Mouse (Mus musculus) ES-Bruce4 (cell line): ENCODE data around the gene Loxl3. TPM values are rescaled to one million over a fixed set of nuclear protein-coding genes. Genes with fewer than 3 reads are reported as not detected.
A peak's percentile ranks its signal among the peaks of the same experiment; 100 is the strongest.

ENCODE experiments used
- H3K27ac ChIP-seq: 2 replicates; pipeline ENCODE4 v1.5.1; 2012; ENCODE audit warnings: low read length, inconsistent platforms; ENCODE audit not compliant: insufficient read depth
- H3K27me3 ChIP-seq: 2 replicates; pipeline ENCODE4 v1.6.1; 2012; ENCODE audit warnings: mild to moderate bottlenecking, low read length, inconsistent platforms; ENCODE audit not compliant: control insufficient read depth, poor library complexity, insufficient read depth, severe bottlenecking
- H3K36me3 ChIP-seq: 2 replicates; pipeline ENCODE4 v1.6.1; 2012; ENCODE audit warnings: inconsistent platforms, mild to moderate bottlenecking, low read length, moderate library complexity; ENCODE audit not compliant: control insufficient read depth, poor library complexity, insufficient read depth, severe bottlenecking
- H3K4me1 ChIP-seq: one replicate; pipeline ENCODE4 v1.8.1; 2011; ENCODE audit warnings: low read length; ENCODE audit not compliant: control insufficient read depth, insufficient read depth
- H3K4me3 ChIP-seq: 2 replicates; pipeline ENCODE4 v1.5.1; 2011; ENCODE audit warnings: low read depth, mild to moderate bottlenecking, low read length
- H3K9ac ChIP-seq: 2 replicates; pipeline ENCODE4 v1.6.1; 2012; ENCODE audit warnings: low read depth, mild to moderate bottlenecking, inconsistent platforms; ENCODE audit not compliant: poor library complexity, severe bottlenecking
- H3K9me3 ChIP-seq: replicated peaks from 2 replicates; pipeline ENCODE4 v1.6.1; 2012; ENCODE audit warnings: mild to moderate bottlenecking, low read length, inconsistent platforms; ENCODE audit not compliant: control insufficient read depth, poor library complexity, insufficient read depth, severe bottlenecking
- CTCF ChIP-seq: IDR thresholded peaks from one replicate; pipeline ENCODE4 v1.8.1; 2011; ENCODE audit warnings: low read depth, low read length
- EP300 ChIP-seq: IDR thresholded peaks from 2 replicates; pipeline ENCODE4 v1.6.1; 2011; ENCODE audit warnings: low read depth, low read length; ENCODE audit not compliant: insufficient read depth
- POLR2A ChIP-seq: IDR thresholded peaks from one replicate; pipeline ENCODE4 v1.8.1; 2011; ENCODE audit warnings: low read length; ENCODE audit not compliant: insufficient read depth
- polyA plus RNA-seq: library from polyadenylated mRNA; stranded (reverse); fragments of >200 nt; gene quantifications from 2 replicates; pipeline ENCODE4 v1.2.4, GENCODE M21; 2011; ENCODE audit warnings: low read depth; ENCODE audit not compliant: missing spikeins, insufficient read depth, insufficient read length

Loxl3 gene
- polyA plus RNA-seq, 1 experiment, result 2.2 TPM

- peak within 1 kb of the TSS; percentile 65 for H3K4me3 ChIP-seq
- TF ChIP-seq CTCF (no peak), EP300 (no peak), POLR2A (no peak)
- H3K4me1 ChIP-seq, result no peaks in the 10 kb centered on the region
- H3K36me3 ChIP-seq, result no peaks in the 10 kb centered on the region
- no peak within 1 kb of the TSS for H3K27ac ChIP-seq
- peak within 1 kb of the TSS; percentile 71 for H3K9ac ChIP-seq
- H3K9me3 ChIP-seq, result no peaks in the 10 kb centered on the region
- peaks cover 35% of the 10 kb centered on the region for H3K27me3 ChIP-seq
These were observed 36.1 kb downstream of the Loxl3 start, which contains the start of gene Tlx2 for GRCm38 (mm10) chr6:83070247-83070310. Gene Tlx2, minus strand, starts transcription at chr6:83070293.

GRCm38 (mm10) chr6:83070311-83071219, 36.6 kb downstream of the Loxl3 start:
- no peaks in the 10 kb centered on the region for H3K9me3 ChIP-seq
- no peaks in the 10 kb centered on the region for H3K4me1 ChIP-seq
- H3K9ac ChIP-seq, result peak overlapping the region; percentile 71
- H3K27me3 ChIP-seq, result peaks cover 35% of the 10 kb centered on the region
- peak overlapping the region; percentile 30 for H3K4me3 ChIP-seq
- no peak overlapping the region for H3K27ac ChIP-seq
- H3K36me3 ChIP-seq, result no peaks in the 10 kb centered on the region
- TF ChIP-seq POLR2A, result no peak
- no peak for TF ChIP-seq CTCF
- TF ChIP-seq EP300, result no peak

GRCm38 (mm10) chr6:83071220-83071619, 37.2 kb downstream of the Loxl3 start:
- Histone ChIP-seq H3K27ac (no peak overlapping the region), H3K4me3 (peak overlapping the region; percentile 30; the same call in 1 of the 2 replicates), H3K9ac (no peak overlapping the region), H3K36me3 (no peaks in the 10 kb centered on the region), H3K27me3 (peaks cover 35% of the 10 kb centered on the region), H3K4me1 (no peaks in the 10 kb centered on the region), H3K9me3 (no peaks in the 10 kb centered on the region)
- no peak for TF ChIP-seq EP300

GRCm38 (mm10) chr6:83074979-83075378, 41.0 kb downstream of the Loxl3 start:
- Histone ChIP-seq H3K36me3 (no peaks in the 10 kb centered on the region), H3K4me1 (no peaks in the 10 kb centered on the region), H3K9ac (no peak overlapping the region), H3K27ac (no peak overlapping the region), H3K4me3 (no peak overlapping the region), H3K27me3 (peaks cover 11% of the 10 kb centered on the region), H3K9me3 (no peaks in the 10 kb centered on the region)
- TF ChIP-seq POLR2A, result no peak
- no peak for TF ChIP-seq CTCF
- TF ChIP-seq EP300, result no peak

- no peaks in the 10 kb centered on the region for H3K9me3 ChIP-seq
- peak within 1 kb of the TSS; percentile 63 for H3K9ac ChIP-seq
- H3K4me1 ChIP-seq, result no peaks in the 10 kb centered on the region
- peak within 1 kb of the TSS; percentile 89 for H3K4me3 ChIP-seq
- H3K36me3 ChIP-seq, result peaks cover 3% of the 10 kb centered on the region; the same call in 1 of the 2 replicates
- no peak for TF ChIP-seq CTCF
- no peak for TF ChIP-seq POLR2A
- TF ChIP-seq EP300, result no peak
- no peaks in the 10 kb centered on the region for H3K27me3 ChIP-seq
- H3K27ac ChIP-seq, result no peak within 1 kb of the TSS
These were observed 43.8 kb downstream of the Loxl3 start, which contains the start of gene Pcgf1 for GRCm38 (mm10) chr6:83077630-83078323. Gene Pcgf1, plus strand, starts transcription at chr6:83077869.

GRCm38 (mm10) chr6:83078324-83078858, 44.4 kb downstream of the Loxl3 start:
- Histone ChIP-seq H3K4me3 (peak overlapping the region; percentile 80), H3K9me3 (no peaks in the 10 kb centered on the region), H3K4me1 (no peaks in the 10 kb centered on the region), H3K36me3 (peaks cover 3% of the 10 kb centered on the region; the same call in 1 of the 2 replicates), H3K27me3 (no peaks in the 10 kb centered on the region), H3K9ac (peak overlapping the region; percentile 63), H3K27ac (no peak overlapping the region)
- TF ChIP-seq POLR2A (no peak), CTCF (no peak), EP300 (0 out of 2 replicates have a peak, but pooled peaks have one; percentile 36)
